Mouse (Mus musculus): ENCODE data around the gene Cln6. TPM values are rescaled to one million over a fixed set of nuclear protein-coding genes. Genes with fewer than 3 reads are reported as not detected.
"Not testable (repeated sequence)": the region's sequence is repeated elsewhere in the genome, so short reads cannot be mapped to it uniquely, and the experiment has no call there.

The Cln6 gene
- polyA plus RNA-seq, 1 experiment from 2014 or later, result 5.7 TPM

DNA sequence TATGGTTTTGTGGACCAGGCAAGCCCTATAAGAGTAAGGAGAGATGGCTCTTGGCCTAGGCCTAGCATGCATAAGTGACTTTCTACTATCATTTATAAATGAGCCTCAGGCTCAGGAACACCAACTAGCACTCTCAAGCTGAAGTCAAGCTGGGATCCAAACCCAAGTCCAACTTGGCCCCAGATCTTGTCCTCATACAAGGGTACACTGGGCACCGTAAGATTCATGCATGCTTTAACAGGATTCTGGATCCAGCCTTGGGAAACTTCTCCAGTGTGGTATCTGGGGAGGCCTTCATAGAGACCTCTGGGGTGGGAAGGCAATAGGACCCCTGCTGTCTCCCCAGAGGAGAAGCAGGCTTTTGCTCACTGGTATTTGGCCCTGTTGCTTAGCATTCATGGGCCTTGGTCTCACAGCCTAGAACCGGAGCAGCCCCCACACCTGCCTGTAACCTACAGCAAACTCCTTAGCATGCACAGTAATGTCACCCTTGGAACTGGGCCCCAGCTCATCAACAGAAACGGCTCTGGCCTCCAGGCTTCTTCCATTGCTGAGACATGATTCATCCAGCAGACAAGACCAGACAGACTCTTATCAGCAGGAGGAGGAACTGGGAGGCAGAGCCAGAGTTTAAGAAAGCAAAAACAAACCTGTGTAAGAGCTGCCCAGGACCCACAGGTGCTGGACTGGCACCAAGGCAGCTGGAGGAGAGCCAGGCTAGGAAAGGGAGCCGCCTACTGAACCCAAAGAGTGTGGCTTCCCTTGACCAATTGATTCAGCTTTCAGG is 20.6 kb upstream of the Cln6 start:
- H3K4me2 ChIP-seq (replicated peaks), result no peak overlapping the region
- no peak overlapping the region for H3K4me3 ChIP-seq (replicated peaks)
- no peaks in the 10 kb centered on the region for H3K36me3 ChIP-seq
- no peaks in the 10 kb centered on the region; the same call in 1 of the 2 replicates for H3K27me3 ChIP-seq
- H3K9ac ChIP-seq (replicated peaks), result no peak overlapping the region
- no peak for ATAC-seq
- peaks cover 9% of the 10 kb centered on the region; the same call in 1 of the 2 replicates for H3K4me1 ChIP-seq (replicated peaks)
- no peaks in the 10 kb centered on the region for H3K9me3 ChIP-seq
- WGBS, result 87% methylated on average over 4 of the region's 4 CpGs
- no peak overlapping the region for H3K27ac ChIP-seq

DNA sequence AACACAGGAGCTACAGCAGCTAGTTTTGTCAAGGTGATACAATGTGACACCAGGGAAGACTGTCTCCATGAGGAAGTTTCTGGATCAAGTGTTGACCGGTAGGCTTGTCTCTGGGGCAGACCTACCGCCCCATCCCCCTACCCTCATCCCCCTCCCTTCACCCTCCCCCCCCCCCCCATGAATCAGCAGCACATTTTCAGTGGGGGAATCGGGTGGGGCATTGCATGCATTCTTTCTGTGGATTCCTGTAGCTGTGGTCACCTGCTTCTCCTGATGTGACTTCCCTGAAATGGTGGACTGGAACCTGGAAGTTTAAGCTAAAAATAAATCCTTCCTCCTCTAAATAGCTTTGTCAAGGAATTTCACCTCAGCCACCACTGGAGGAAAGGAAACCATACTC is 19.1 kb upstream of the Cln6 start:
- H3K27me3 ChIP-seq, result no peaks in the 10 kb centered on the region; the same call in 1 of the 2 replicates
- no peak overlapping the region for H3K4me2 ChIP-seq (replicated peaks)
- no peak overlapping the region for H3K9ac ChIP-seq (replicated peaks)
- no peaks in the 10 kb centered on the region for H3K9me3 ChIP-seq
- peaks cover 9% of the 10 kb centered on the region; the same call in 1 of the 2 replicates for H3K4me1 ChIP-seq (replicated peaks)
- ATAC-seq, result no peak
- no peak overlapping the region for H3K27ac ChIP-seq
- H3K4me3 ChIP-seq (replicated peaks), result no peak overlapping the region
- no peaks in the 10 kb centered on the region for H3K36me3 ChIP-seq
- WGBS, result 78% methylated on average over 3 of the region's 3 CpGs

- 93% methylated on average over 6 of the region's 6 CpGs for WGBS
- H3K27me3 ChIP-seq; H3K4me1 ChIP-seq (replicated peaks); H3K36me3 ChIP-seq; H3K9me3 ChIP-seq; H3K4me3 ChIP-seq (replicated peaks); H3K27ac ChIP-seq; ATAC-seq; H3K4me2 ChIP-seq (replicated peaks); H3K9ac ChIP-seq (replicated peaks): not testable (repeated sequence)
Observed at GRCm38 (mm10) chr9:62819910-62820309, 18.7 kb upstream of the Cln6 start.

DNA sequence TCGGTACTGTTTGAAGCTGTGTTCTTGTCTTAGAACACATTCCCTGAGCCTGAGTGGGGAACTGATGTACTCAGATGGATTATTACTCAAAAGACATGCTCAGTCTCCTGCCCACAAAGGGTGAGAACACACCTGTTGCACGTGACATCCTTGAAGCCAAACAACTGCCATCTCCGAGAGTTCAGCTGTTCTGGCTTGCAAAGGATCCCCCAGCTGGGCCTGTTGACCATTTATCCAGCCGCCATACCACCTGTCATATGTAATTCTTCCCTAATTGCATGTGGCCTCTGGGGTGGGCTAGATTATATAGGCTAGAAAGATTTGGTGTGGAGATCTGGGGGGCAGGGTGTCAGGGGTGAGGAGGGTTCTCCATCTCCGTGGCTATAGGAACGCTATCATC is 17.8 kb upstream of the Cln6 start:
- Histone ChIP-seq H3K27ac (no peak overlapping the region), H3K4me1 (replicated peaks) (peaks cover 18% of the 10 kb centered on the region), H3K4me2 (replicated peaks) (no peak overlapping the region), H3K27me3 (no peaks in the 10 kb centered on the region; the same call in 1 of the 2 replicates), H3K9me3 (no peaks in the 10 kb centered on the region), H3K4me3 (replicated peaks) (no peak overlapping the region), H3K36me3 (no peaks in the 10 kb centered on the region), H3K9ac (replicated peaks) (no peak overlapping the region)
- ATAC-seq, result no peak
- WGBS, result 90% methylated on average over 6 of the region's 6 CpGs

DNA sequence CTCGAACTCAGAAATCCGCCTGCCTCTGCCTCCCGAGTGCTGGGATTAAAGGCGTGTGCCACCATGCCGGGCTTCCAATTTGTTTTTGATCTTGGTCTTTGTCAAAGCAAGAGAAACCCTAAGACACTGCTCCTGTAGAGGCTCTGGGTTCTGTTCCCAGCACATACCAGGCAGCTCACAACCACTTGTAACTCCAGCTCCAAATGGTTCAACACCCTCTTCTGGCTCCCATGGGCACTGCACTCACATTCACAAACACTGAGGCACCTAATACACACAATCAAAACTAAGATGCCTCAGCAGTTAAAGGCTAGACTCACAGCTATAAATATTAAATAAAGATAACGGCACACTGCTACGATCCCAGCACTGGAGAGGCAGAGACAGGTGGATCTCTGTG is 16.8 kb upstream of the Cln6 start:
- no peaks in the 10 kb centered on the region for H3K36me3 ChIP-seq
- no peak overlapping the region for H3K27ac ChIP-seq
- no peaks in the 10 kb centered on the region for H3K27me3 ChIP-seq
- no peak overlapping the region for H3K9ac ChIP-seq (replicated peaks)
- H3K4me3 ChIP-seq (replicated peaks), result no peak overlapping the region
- H3K4me2 ChIP-seq (replicated peaks), result no peak overlapping the region
- H3K4me1 ChIP-seq (replicated peaks), result peaks cover 27% of the 10 kb centered on the region
- no peak for ATAC-seq
- WGBS, result 96% methylated on average over 7 of the region's 7 CpGs
- no peaks in the 10 kb centered on the region for H3K9me3 ChIP-seq

DNA sequence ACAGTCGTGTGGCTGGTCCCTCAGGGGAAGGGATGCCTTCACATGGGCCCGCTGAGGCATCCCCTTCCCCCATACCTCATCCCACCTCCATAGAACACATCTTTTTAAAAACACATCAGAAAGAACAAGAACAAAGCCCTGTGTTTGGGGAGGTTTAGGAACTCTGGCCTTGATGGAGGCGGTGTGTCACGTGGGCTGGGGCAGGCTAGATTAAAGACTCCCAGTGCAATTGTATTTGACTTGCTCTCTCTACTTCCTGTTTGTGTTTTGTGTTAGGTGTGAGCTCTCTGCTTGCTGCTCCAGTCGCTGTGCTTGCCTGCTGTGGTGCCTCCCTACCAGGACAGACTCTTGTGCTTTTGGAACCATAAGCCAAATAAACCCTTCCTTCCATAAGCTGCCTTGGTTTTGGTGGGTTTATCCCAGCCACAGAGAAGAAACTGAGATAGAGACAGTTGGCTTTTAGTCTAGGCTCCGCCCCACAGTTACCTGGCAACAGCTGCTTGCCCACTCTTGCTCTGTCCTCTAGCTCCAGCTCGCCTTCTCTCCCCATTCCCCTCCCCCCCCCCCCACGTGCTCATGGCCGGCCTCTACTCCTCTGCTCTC is 12.7 kb upstream of the Cln6 start:
- Histone ChIP-seq H3K4me3 (replicated peaks) (no peak overlapping the region), H3K36me3 (no peaks in the 10 kb centered on the region), H3K27ac (peak overlapping the region; percentile 79), H3K9ac (replicated peaks) (no peak overlapping the region), H3K4me1 (replicated peaks) (peaks cover 32% of the 10 kb centered on the region), H3K9me3 (no peaks in the 10 kb centered on the region), H3K27me3 (no peaks in the 10 kb centered on the region), H3K4me2 (replicated peaks) (peak overlapping the region; percentile 2)
- ATAC-seq, result peak; percentile 18; the same call in 1 of the 2 replicates
- WGBS, result 3% methylated on average over 9 of the region's 9 CpGs

- 4% methylated on average over 7 of the region's 7 CpGs for WGBS
- Histone ChIP-seq H3K36me3 (no peaks in the 10 kb centered on the region), H3K27ac (peak overlapping the region; percentile 79; the same call in 1 of the 2 replicates), H3K4me3 (replicated peaks) (no peak overlapping the region), H3K9ac (replicated peaks) (0 out of 2 replicates have a peak overlapping the region, but pooled peaks have one; percentile 32), H3K9me3 (no peaks in the 10 kb centered on the region), H3K27me3 (no peaks in the 10 kb centered on the region), H3K4me2 (replicated peaks) (peak overlapping the region; percentile 2; the same call in 1 of the 2 replicates), H3K4me1 (replicated peaks) (peaks cover 32% of the 10 kb centered on the region)
- ATAC-seq, result no peak
Observed at GRCm38 (mm10) chr9:62826456-62826855, 12.1 kb upstream of the Cln6 start.

- 5% methylated on average over 24 of the region's 24 CpGs for WGBS
- Histone ChIP-seq H3K4me3 (replicated peaks) (peak overlapping the region; percentile 34), H3K4me2 (replicated peaks) (peak overlapping the region; percentile 51), H3K27me3 (no peaks in the 10 kb centered on the region), H3K27ac (peak overlapping the region; percentile 65; the same call in 1 of the 2 replicates), H3K4me1 (replicated peaks) (peaks cover 32% of the 10 kb centered on the region), H3K36me3 (no peaks in the 10 kb centered on the region), H3K9ac (replicated peaks) (no peak overlapping the region), H3K9me3 (no peaks in the 10 kb centered on the region)
- peak; percentile 6; the same call in 1 of the 2 replicates for ATAC-seq
Observed at GRCm38 (mm10) chr9:62827939-62828652, 10.5 kb upstream of the Cln6 start.

DNA sequence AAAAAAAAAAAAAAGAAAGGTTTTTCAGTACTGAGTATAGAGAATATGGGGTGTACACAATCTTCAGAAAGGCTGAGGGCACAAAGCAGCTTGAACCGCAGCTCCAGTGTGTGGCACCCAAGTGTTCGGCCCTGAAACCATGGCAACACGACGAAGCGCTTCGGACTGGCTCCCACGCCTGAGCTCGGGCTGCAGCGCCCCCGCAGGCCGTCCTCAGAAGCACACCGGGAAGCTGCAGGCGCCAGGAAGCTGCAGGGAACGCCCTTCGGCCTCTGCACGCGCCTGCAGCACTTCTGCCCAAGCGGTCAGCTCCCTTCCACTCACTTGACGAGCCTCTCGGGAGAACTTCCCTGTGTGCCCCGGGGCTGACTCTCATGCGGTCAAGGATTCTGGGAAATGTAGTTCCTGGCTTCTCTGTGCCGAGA is 9.9 kb upstream of the Cln6 start:
- Histone ChIP-seq H3K27ac (peak overlapping the region; percentile 54), H3K4me2 (replicated peaks) (peak overlapping the region; percentile 51), H3K36me3 (no peaks in the 10 kb centered on the region), H3K4me1 (replicated peaks) (peaks cover 32% of the 10 kb centered on the region), H3K9me3 (no peaks in the 10 kb centered on the region), H3K9ac (replicated peaks) (no peak overlapping the region), H3K27me3 (no peaks in the 10 kb centered on the region), H3K4me3 (replicated peaks) (peak overlapping the region; percentile 34)
- WGBS, result under 1% methylated on average over 23 of the region's 23 CpGs
- ATAC-seq, result peak; percentile 94

- no peak overlapping the region for H3K27ac ChIP-seq
- no peaks in the 10 kb centered on the region for H3K36me3 ChIP-seq
- no peak overlapping the region for H3K4me3 ChIP-seq (replicated peaks)
- no peaks in the 10 kb centered on the region for H3K27me3 ChIP-seq
- H3K9me3 ChIP-seq, result no peaks in the 10 kb centered on the region
- ATAC-seq, result no peak
- no peak overlapping the region for H3K4me2 ChIP-seq (replicated peaks)
- H3K9ac ChIP-seq (replicated peaks), result no peak overlapping the region
- peaks cover 32% of the 10 kb centered on the region for H3K4me1 ChIP-seq (replicated peaks)
- WGBS, result 81% methylated on average over 6 of the region's 6 CpGs
Observed at GRCm38 (mm10) chr9:62829877-62830276, 8.7 kb upstream of the Cln6 start.

- Histone ChIP-seq H3K4me3 (replicated peaks) (no peak overlapping the region), H3K27me3 (0 out of 2 replicates have a peak, but pooled peaks cover 3% of the 10 kb centered on the region), H3K27ac (no peak overlapping the region), H3K9me3 (no peaks in the 10 kb centered on the region), H3K36me3 (no peaks in the 10 kb centered on the region), H3K4me2 (replicated peaks) (no peak overlapping the region), H3K9ac (replicated peaks) (no peak overlapping the region), H3K4me1 (replicated peaks) (peaks cover 15% of the 10 kb centered on the region)
- WGBS, result 87% methylated on average over 5 of the region's 5 CpGs
- no peak for ATAC-seq
Observed at GRCm38 (mm10) chr9:62834906-62835305, 3.7 kb upstream of the Cln6 start.

Measured in midbrain, embryonic 13.5 days (tissue).